Mouse (Mus musculus): ENCODE measurements around the gene Frmd6. TPM values are rescaled to one million over a fixed set of nuclear protein-coding genes. Genes with fewer than 3 reads are reported as not detected.

The Frmd6 gene
- total and polyA plus RNA-seq, 2 experiments from 2014 or later = 5.9 to 7.2 TPM

- Histone ChIP-seq H3K36me3 (ENCODE audit: insufficient read depth, low read length) (no peaks in the 10 kb centered on the region), H3K27ac (ENCODE audit: low read depth, low read length) (no peak overlapping the region), H3K4me1 (ENCODE audit: insufficient read depth, low read length) (no peaks in the 10 kb centered on the region), H3K4me3 (ENCODE audit: low read depth, low read length) (no peak overlapping the region), H3K27me3 (ENCODE audit: insufficient read depth, low read length) (no peaks in the 10 kb centered on the region), H3K9me3 (ENCODE audit: low read length) (no peaks in the 10 kb centered on the region), H3K9ac (replicated peaks; ENCODE audit: low read length, poor library complexity, severe bottlenecking) (no peak overlapping the region), H3K4me2 (ENCODE audit: low read depth, low read length, poor library complexity, severe bottlenecking) (no peak overlapping the region)
- TF ChIP-seq CTCF (IDR thresholded peaks at IDR 0.05) = no peak
- 96% methylated on average over 3 of the region's 3 CpGs for WGBS
- no peak for DNase-seq (ENCODE audit: low spot score)
- ATAC-seq (ENCODE audit: low FRiP score) = no peak
Measured at GRCm38 (mm10) chr12:70833050-70833449, 7.7 kb downstream of the Frmd6 start.

DNA sequence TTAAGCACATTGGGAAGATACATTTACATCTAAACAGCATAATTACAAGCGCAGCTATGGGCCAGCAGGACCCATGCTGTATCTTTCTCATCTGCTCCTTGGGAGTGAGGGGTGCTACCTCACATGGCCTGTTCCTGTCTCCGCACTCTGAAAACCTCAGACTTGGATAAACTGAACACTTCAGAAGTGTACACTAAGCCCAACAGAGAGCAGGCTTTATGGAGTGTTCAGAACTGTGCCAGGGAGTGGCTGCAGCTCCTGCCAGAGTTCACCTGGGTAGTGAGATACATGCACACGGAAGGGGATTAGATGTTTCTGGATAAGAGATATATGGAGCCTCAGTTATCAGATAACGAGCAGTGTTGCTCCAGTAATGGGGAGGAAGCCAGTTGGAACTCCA, 8.7 kb downstream of the Frmd6 start:
- no peak overlapping the region for H3K9ac ChIP-seq (replicated peaks; ENCODE audit: low read length, poor library complexity, severe bottlenecking)
- no peak for TF ChIP-seq CTCF (IDR thresholded peaks at IDR 0.05)
- WGBS = 89% methylated on average over 4 of the region's 4 CpGs
- H3K27ac ChIP-seq (ENCODE audit: low read depth, low read length) = no peak overlapping the region
- no peak for ATAC-seq (ENCODE audit: low FRiP score)
- H3K36me3 ChIP-seq (ENCODE audit: insufficient read depth, low read length) = no peaks in the 10 kb centered on the region
- no peak overlapping the region for H3K4me2 ChIP-seq (ENCODE audit: low read depth, low read length, poor library complexity, severe bottlenecking)
- no peaks in the 10 kb centered on the region for H3K9me3 ChIP-seq (ENCODE audit: low read length)
- H3K27me3 ChIP-seq (ENCODE audit: insufficient read depth, low read length) = no peaks in the 10 kb centered on the region
- H3K4me3 ChIP-seq (ENCODE audit: low read depth, low read length) = no peak overlapping the region
- DNase-seq (ENCODE audit: low spot score) = no peak
- no peaks in the 10 kb centered on the region for H3K4me1 ChIP-seq (ENCODE audit: insufficient read depth, low read length)

GRCm38 (mm10) chr12:70835004-70835403, 9.7 kb downstream of the Frmd6 start:
- DNase-seq (ENCODE audit: low spot score) (no peak), ATAC-seq (ENCODE audit: low FRiP score) (no peak)
- H3K36me3 ChIP-seq (ENCODE audit: insufficient read depth, low read length) = no peaks in the 10 kb centered on the region
- no peaks in the 10 kb centered on the region for H3K4me1 ChIP-seq (ENCODE audit: insufficient read depth, low read length)
- no peak overlapping the region for H3K4me2 ChIP-seq (ENCODE audit: low read depth, low read length, poor library complexity, severe bottlenecking)
- no peak overlapping the region for H3K9ac ChIP-seq (replicated peaks; ENCODE audit: low read length, poor library complexity, severe bottlenecking)
- H3K4me3 ChIP-seq (ENCODE audit: low read depth, low read length) = no peak overlapping the region
- no peak for TF ChIP-seq CTCF (IDR thresholded peaks at IDR 0.05)
- no peaks in the 10 kb centered on the region for H3K9me3 ChIP-seq (ENCODE audit: low read length)
- WGBS = 72% methylated on average over 5 of the region's 5 CpGs
- H3K27me3 ChIP-seq (ENCODE audit: insufficient read depth, low read length) = no peaks in the 10 kb centered on the region
- no peak overlapping the region for H3K27ac ChIP-seq (ENCODE audit: low read depth, low read length)

GRCm38 (mm10) chr12:70837792-70838321, 12.5 kb downstream of the Frmd6 start:
- ATAC-seq (ENCODE audit: low FRiP score) (no peak), DNase-seq (ENCODE audit: low spot score) (no peak)
- H3K27me3 ChIP-seq (ENCODE audit: insufficient read depth, low read length) = no peaks in the 10 kb centered on the region
- H3K4me3 ChIP-seq (ENCODE audit: low read depth, low read length) = no peak overlapping the region
- no peaks in the 10 kb centered on the region for H3K4me1 ChIP-seq (ENCODE audit: insufficient read depth, low read length)
- no peak overlapping the region for H3K27ac ChIP-seq (ENCODE audit: low read depth, low read length)
- no peak overlapping the region for H3K4me2 ChIP-seq (ENCODE audit: low read depth, low read length, poor library complexity, severe bottlenecking)
- no peak for TF ChIP-seq CTCF (IDR thresholded peaks at IDR 0.05)
- no peaks in the 10 kb centered on the region for H3K36me3 ChIP-seq (ENCODE audit: insufficient read depth, low read length)
- WGBS = 77% methylated on average over 12 of the region's 12 CpGs
- H3K9me3 ChIP-seq (ENCODE audit: low read length) = no peaks in the 10 kb centered on the region
- H3K9ac ChIP-seq (replicated peaks; ENCODE audit: low read length, poor library complexity, severe bottlenecking) = no peak overlapping the region

DNA sequence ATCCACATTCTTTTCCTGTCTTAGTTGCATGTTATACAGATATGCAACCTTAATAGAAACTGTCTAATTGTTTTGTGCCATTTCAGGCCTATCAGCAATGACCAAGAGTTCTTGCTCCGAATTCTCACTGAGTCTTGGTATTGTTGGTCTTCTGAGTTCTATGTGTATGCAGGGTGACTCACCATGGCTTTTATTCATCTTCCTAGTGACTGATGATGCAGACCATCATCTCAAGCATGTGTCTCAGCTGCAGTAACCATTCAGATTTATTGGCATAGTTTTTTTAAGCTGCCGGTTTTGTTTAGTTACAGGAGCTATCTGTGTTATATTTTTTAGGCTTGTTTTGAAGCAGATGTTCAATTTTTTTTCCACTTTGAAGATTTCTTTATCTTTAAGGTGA, 20.1 kb downstream of the Frmd6 start:
- Histone ChIP-seq H3K27me3 (ENCODE audit: insufficient read depth, low read length) (no peaks in the 10 kb centered on the region), H3K4me1 (ENCODE audit: insufficient read depth, low read length) (no peaks in the 10 kb centered on the region), H3K36me3 (ENCODE audit: insufficient read depth, low read length) (no peaks in the 10 kb centered on the region), H3K27ac (ENCODE audit: low read depth, low read length) (no peak overlapping the region), H3K9ac (replicated peaks; ENCODE audit: low read length, poor library complexity, severe bottlenecking) (no peak overlapping the region), H3K4me3 (ENCODE audit: low read depth, low read length) (no peak overlapping the region), H3K4me2 (ENCODE audit: low read depth, low read length, poor library complexity, severe bottlenecking) (no peak overlapping the region), H3K9me3 (ENCODE audit: low read length) (no peaks in the 10 kb centered on the region)
- no peak for TF ChIP-seq CTCF (IDR thresholded peaks at IDR 0.05)
- no peak for ATAC-seq (ENCODE audit: low FRiP score)
- WGBS = 92% methylated on average over 2 of the region's 2 CpGs
- DNase-seq (ENCODE audit: low spot score) = no peak

GRCm38 (mm10) chr12:70849024-70849423, 23.7 kb downstream of the Frmd6 start:
- H3K4me3 ChIP-seq (ENCODE audit: low read depth, low read length) = no peak overlapping the region
- H3K36me3 ChIP-seq (ENCODE audit: insufficient read depth, low read length) = no peaks in the 10 kb centered on the region
- ATAC-seq (ENCODE audit: low FRiP score) (no peak), DNase-seq (ENCODE audit: low spot score) (no peak)
- no peak overlapping the region for H3K4me2 ChIP-seq (ENCODE audit: low read depth, low read length, poor library complexity, severe bottlenecking)
- H3K9me3 ChIP-seq (ENCODE audit: low read length) = no peaks in the 10 kb centered on the region
- H3K27ac ChIP-seq (ENCODE audit: low read depth, low read length) = no peak overlapping the region
- WGBS = 90% methylated on average over 9 of the region's 9 CpGs
- no peaks in the 10 kb centered on the region for H3K4me1 ChIP-seq (ENCODE audit: insufficient read depth, low read length)
- TF ChIP-seq CTCF (IDR thresholded peaks at IDR 0.05) = no peak
- H3K27me3 ChIP-seq (ENCODE audit: insufficient read depth, low read length) = no peaks in the 10 kb centered on the region
- no peak overlapping the region for H3K9ac ChIP-seq (replicated peaks; ENCODE audit: low read length, poor library complexity, severe bottlenecking)
